Mouse (Mus musculus) heart, postnatal 4 days (tissue): Measurements from ENCODE around the gene Btg2. TPM values are rescaled to one million over a fixed set of nuclear protein-coding genes. Genes with fewer than 3 reads are reported as not detected.

Experiments
- DNase-seq: peaks from one replicate; pipeline ENCODE4 v3.0.0; 2021
- total RNA-seq, 2 experiments: library from RNA; stranded (reverse); gene quantifications; 2 replicates each; pipeline ENCODE4 v1.2.3; 2021

The Btg2 gene
- total RNA-seq, 2 experiments from 2014 or later: 27.5 to 36.2 TPM

DNA sequence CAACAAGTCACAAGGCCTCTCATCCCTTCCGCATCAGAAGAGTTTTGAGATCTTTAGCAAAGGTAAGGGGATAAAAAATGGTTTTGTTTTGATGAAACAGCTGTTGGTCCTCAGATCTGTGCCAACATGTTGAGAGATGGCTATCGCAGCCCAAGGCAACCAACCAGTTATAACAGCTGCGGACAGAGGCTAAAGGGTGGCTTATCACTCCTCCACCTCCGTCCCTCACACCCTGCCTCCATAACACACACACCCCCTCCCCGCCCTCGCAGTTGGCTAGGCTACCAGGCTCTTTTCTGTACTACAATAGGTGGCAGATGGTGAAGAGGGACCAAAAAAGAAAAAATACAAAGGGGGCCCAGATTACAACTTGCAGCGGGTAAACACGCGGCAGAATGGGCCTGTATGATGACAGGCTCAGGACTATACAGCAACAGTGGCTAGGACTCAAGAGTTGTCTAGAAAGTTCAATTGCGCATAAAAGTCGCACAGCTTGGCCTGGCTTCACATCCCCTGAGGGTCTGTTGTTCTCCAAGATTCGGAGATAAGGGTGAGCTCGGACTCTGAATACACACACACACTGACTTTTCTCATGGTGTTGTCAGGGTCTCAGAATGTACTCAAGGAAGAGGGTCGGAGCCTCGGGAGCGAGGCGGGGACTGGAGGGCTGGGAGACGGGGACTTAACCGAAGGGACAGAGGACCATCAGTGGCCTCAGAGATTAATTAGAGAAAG lies 692 bp downstream of the Btg2 start:
- DNase-seq: peak; percentile 36

DNA sequence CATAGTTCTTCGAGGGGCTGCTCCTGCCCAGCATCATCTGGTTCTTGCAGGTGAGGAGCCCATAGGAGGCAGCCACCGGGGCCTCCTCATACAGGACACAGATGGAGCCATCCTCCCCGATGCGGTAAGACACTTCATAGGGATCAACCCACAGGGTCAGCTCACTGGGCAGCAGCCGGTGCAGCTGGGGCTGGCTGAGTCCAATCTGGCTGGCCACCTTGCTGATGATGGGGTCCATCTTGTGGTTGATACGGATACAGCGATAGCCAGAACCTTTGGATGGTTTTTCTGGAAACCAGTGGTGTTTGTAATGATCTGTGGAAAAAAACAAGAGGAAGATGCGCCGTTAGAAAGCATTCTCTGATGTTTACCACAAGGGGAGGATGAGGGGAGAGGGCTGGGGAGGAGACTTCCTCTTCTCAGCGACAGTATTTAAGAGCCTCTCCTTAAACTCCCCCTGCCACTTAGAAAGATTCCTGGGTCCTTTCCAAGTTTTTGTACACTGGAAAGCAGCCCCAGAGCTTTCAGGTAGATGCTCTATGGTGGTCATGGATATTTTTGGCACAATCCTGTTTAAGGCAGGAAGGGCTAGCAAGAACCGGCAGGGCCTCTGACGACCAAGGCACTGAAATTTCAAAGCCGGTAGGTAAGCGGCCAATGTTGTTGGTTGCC lies 1.4 kb downstream of the Btg2 start:
- DNase-seq: peak; percentile 35

DNA sequence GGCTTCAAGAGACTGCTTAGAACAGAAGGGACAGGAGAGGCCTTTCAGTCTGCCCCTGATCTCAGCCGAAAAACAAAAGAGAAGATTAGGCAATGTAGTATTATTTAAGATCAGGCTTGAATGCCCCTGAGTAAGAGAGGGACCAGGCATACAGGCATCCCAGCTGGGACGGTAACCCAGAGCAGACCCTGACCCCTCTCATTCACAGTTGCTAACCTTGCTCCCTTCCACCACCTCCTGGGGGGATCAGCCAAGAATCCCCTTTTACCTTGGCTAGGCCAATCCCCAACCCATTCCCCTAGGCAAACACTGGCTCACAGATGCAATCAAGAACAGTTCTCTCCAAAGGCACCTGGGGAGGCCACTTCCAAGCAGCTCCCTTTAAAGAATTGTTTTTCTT lies 2.1 kb downstream of the Btg2 start:
- no peak for DNase-seq

GRCm38 (mm10) chr1:134075532-134075931 lies 3.4 kb downstream of the Btg2 start:
- no peak for DNase-seq

DNA sequence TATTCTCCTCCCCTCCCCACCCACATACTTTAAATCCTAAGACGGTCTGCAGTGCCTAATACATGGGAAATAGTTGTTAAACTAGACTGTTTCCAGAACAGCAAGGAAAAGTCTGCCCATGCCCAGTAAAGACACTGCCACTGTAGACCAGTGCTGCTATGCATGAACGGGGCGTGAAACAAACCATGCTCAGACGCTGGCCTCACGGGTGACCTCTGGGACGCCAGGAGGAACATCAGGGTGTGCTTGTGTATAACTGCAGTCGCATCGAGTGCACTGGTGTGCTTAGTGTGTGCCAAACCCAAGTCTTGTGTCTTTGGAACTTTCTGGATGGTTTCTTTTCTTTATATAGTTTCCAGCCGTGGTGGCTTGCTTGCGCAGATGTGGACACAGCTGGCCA lies 4.3 kb downstream of the Btg2 start:
- DNase-seq: no peak

GRCm38 (mm10) chr1:134074184-134074583 lies 4.7 kb downstream of the Btg2 start:
- no peak for DNase-seq

DNA sequence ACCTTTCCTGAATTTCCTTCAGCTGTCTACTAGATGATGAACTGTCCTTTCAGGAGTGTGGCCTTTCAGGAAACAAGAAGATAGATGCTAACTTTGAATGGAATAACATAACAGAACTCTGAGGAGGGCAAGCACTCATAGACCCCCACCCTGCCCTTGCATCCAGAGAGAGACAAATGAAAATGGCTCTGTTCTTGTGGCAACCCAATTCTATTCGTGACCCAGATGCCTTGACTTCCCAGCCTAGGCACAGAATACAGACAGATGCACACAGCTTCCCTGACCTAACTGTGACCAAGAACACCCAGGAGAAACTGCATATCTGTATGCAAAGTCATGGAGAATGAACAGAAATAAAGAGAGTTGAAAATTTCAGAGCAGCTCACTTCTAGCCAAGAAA lies 5.3 kb downstream of the Btg2 start:
- DNase-seq: no peak

- DNase-seq: no peak
These were observed 5.8 kb downstream of the Btg2 start for GRCm38 (mm10) chr1:134073061-134073564.

GRCm38 (mm10) chr1:134071411-134072018 lies 7.4 kb downstream of the Btg2 start:
- no peak for DNase-seq

DNA sequence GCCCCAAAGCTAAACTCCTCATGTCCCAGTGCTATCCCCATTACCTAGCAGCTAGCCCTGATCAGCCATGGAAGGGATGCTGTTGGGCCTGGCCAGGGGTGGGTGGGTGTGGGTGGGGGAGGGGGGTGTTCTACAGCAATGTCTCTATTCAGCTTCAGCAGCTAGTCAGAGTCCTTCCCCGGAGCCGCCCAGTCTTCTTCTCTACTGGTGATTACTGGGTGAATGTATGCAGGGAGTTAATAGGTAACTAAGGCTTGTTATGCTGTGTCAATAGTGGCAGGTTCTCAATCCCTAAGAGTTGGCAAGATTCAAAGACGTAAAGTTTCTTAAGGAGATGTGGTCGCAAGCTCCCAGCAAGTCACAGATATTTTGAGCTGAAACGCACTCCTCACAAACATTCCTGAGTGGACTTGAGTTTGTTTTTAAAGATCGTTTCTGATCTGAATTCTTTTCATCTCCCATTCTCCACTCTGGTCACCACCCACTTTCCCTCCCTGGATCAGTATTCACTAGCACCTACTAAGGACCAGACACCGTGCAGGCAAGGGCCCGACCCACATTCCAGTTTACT lies 8.7 kb downstream of the Btg2 start:
- no peak for DNase-seq

DNA sequence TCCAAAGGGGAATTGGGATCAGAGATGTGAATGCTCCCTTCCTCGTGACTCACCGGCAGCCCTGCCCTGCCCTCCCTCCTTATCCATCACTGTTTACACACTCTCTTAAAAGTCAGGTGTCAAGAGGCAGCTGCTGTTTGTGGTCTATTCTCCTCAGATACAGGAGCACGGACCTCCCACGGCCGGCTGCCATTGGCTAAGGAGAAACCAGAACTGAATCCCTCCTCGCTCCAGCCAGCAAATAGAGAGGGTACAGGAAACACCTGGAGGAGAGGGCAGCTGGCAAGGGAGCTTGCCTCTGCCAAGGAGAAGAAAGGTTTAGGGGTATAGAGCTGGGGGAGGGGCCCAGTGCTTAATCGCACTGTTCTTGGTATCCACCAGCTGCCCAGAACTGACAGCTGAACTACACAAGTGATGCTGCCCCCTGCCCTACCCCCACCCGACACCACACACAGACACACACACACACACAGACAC lies 11.7 kb downstream of the Btg2 start:
- DNase-seq: peak; percentile 49

DNA sequence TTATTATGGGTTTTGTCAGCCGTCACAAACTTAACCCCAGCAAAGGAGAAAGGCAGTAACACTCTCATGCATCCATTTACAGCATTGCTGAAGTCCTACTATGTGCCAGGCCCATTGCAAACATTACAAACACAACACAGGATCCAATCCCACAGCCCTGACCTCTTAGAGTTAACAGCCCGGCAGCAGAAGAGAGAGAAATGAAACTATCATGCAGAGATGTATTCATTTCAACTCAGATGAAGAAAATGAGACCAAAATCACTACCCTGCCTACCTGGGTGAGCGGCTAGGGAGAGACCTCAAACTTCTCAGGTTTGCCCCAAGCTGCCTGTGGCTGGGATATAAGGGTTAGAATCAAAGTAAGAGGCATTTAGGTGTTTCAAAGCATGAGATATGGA lies 12.4 kb downstream of the Btg2 start:
- no peak for DNase-seq

- no peak for DNase-seq
These were observed 13.6 kb downstream of the Btg2 start for GRCm38 (mm10) chr1:134065241-134065809.

DNA sequence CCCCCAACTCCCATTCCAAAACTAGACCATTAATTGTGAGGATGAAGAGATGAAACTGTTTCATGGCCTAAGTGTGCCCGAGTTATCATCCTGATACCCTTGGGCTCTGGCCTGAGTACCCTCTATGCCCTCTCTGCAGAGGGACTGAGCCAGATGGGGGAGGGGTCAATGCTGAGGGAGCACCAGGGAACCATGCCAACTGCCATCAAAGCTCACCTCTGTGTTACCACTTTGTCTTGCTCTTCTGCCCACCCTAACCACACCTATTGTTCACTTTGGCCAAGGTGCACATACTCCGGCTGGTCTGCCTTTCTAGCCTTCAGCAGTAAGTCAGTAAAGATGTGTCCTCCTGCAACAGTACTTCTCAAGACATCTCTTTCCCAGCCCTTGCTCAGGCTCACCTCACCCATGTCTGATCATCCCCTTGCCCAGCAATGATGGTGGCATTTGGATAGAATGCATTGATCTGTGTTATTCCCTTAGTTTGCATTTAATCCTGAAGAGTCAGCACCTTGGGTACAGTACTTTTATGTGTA lies 14.6 kb downstream of the Btg2 start:
- no peak for DNase-seq

DNA sequence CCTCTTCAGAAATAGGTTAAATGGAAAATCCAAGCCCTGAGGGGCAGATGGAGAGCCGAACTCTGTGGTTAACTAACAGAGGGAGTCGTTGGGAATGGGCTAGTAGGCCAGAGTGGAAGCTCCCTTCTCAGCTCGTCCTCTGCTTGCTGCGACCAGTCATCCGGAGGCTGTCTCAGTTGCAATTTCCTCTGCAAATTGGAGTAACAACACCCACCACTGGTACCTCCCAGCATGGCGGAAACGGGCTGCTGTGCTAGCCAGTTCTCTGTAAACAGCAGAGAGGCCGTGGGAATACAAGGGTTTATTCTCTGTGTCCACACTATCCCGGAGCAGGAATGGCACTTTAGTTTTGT lies 15.2 kb downstream of the Btg2 start:
- DNase-seq: peak; percentile 50

GRCm38 (mm10) chr1:134063086-134063772 lies 15.7 kb downstream of the Btg2 start:
- peak; percentile 71 for DNase-seq

- DNase-seq: peak; percentile 37
These were observed 16.4 kb downstream of the Btg2 start for GRCm38 (mm10) chr1:134062411-134063085.

DNA sequence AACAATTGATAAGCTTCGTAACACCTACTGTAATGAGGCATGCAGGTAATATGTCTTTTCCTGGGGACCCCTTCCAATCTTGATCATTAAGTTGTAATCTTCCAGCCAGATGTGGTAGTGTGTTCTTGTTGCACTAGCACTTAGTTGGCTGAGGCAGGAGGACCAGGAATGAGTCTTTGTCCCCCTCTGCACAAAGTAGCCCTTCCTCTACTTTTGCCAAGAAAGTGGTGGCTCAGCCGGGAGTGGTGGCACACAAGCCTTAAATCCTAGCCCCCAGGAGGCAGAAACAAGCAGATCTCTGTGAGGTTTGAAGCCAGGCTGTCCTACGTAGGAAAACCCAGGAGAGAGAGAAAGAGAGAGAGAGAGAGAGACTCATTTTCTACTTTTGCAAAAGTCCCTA lies 17.0 kb downstream of the Btg2 start:
- no peak for DNase-seq

DNA sequence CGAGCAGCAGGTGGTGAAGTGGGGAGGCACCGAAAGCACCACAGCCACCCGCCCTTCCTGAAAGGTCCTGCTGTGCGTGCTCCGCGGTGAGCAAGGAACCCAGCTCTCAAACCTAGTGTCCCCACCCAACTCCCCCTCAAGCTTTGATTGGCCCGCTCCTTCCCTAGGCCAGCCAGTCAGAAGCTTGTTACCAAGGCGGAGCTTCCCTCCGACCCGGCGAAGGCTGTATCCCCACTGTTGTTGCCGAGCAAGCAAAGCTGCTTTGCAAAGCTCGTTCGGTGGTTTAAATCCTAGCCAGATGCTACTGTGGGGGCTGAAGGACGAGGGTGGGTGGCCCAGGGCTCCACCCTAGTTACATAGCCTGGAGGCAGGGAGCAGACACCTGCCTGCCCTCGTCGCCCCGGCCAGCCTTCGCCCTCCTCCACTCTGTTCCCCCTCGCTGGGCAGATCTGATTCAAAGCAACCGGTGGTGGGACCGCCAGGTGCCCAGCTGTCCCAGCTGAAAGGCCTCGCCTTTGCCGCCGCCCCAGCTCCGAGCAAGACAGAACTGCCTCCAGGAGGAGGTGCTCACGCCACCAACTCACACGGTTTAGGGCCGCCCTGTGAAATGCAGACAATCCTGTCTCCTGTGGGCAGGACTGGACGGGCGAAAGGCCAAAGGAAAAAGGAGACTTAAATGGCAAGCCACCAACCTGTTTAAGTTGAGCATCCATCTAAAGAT lies 17.9 kb downstream of the Btg2 start:
- DNase-seq: peak; percentile 90
